Mouse (Mus musculus): ENCODE data around the gene Icos. TPM values are rescaled to one million over a fixed set of nuclear protein-coding genes. Genes with fewer than 3 reads are reported as not detected.

The Icos gene
- polyA plus RNA-seq, 1 experiment, result not detected

DNA sequence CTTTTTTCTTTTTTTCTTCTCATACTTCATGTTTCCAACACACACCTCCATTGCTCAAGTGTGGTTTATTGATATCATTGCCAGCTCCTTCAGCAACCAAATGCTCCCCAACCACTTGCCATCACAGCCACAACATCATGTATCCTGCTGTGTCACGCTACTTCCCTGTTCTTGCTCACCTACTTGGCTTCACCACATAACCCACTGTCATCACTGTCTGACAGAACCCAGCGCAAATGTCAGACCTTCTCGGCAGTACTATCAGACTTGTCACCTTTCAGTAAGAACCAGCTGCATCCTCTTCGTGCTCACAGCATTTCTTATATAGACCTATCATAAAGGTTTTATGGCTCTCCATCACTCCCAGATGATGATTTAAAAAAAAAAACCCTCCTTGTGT lies 61.6 kb downstream of the Icos start:
- TF ChIP-seq POLR2A (IDR thresholded peaks at IDR 0.05; ENCODE audit: insufficient read depth, low read depth, low read length), result no peak
- no peak for TF ChIP-seq CTCF (IDR thresholded peaks at IDR 0.05; ENCODE audit: insufficient read depth, low read depth, low read length)
- 97% methylated on average over 4 of the region's 4 CpGs for WGBS

DNA sequence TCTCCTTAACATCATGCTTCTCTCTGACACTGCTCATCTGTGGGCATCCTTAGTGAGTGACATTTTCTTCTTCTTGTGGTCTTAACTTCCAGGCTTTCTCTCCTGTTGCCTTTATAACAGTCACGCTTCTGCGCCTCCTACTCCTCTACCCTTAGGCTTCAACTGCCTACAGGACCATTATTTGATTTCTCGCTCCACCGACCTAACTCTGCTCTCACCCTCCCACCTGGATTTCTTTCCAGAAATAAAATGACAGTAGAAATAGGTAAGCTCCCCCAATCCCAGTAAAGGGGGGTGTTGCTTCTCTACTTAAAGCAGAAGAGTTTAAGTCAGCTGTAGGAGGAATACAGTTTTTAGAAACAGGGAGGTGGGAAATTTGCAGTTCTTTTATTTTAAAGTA lies 62.7 kb downstream of the Icos start:
- 79% methylated on average over 4 of the region's 4 CpGs for WGBS
- H3K27ac ChIP-seq (ENCODE audit: insufficient read depth, low read depth, low read length), result no peak overlapping the region

More for the DNA sequence above, 61.6 kb downstream of the Icos start:
- no peaks in the 10 kb centered on the region for H3K4me1 ChIP-seq (ENCODE audit: control insufficient read depth, insufficient read depth, low read length)
- H3K27ac ChIP-seq (ENCODE audit: insufficient read depth, low read depth, low read length), result no peak overlapping the region
- H3K4me3 ChIP-seq (ENCODE audit: insufficient read depth, low read depth, low read length), result no peak overlapping the region

DNA sequence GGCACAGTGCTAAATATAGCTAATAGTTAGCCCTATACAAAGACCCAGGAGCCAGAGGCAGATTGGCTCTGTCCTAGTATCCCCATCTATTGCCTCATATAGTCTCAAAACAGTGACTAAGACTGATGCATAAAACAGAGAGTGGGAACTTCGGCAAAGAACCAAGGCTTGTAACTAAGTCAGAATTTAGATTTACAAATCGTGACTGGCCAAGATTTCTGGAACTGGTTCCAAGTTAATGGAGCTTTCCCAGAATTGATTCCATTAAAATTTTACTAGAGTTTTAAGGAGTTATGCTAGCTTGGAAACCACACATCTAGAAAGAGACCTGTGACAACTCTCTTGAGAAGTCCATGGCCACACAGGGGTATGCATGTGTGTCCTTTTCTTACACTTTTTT lies 65.1 kb downstream of the Icos start:
- no peak overlapping the region for H3K27ac ChIP-seq (ENCODE audit: insufficient read depth, low read depth, low read length)
- H3K4me3 ChIP-seq (ENCODE audit: insufficient read depth, low read depth, low read length), result no peak overlapping the region
- TF ChIP-seq CTCF (IDR thresholded peaks at IDR 0.05; ENCODE audit: insufficient read depth, low read depth, low read length) (no peak), POLR2A (IDR thresholded peaks at IDR 0.05; ENCODE audit: insufficient read depth, low read depth, low read length) (no peak)
- H3K4me1 ChIP-seq (ENCODE audit: control insufficient read depth, insufficient read depth, low read length), result no peaks in the 10 kb centered on the region
- 59% methylated on average over 2 of the region's 2 CpGs for WGBS

More for the DNA sequence above, 62.7 kb downstream of the Icos start:
- no peak overlapping the region for H3K4me3 ChIP-seq (ENCODE audit: insufficient read depth, low read depth, low read length)
- no peak for TF ChIP-seq POLR2A (IDR thresholded peaks at IDR 0.05; ENCODE audit: insufficient read depth, low read depth, low read length)
- TF ChIP-seq CTCF (IDR thresholded peaks at IDR 0.05; ENCODE audit: insufficient read depth, low read depth, low read length), result no peak
- H3K4me1 ChIP-seq (ENCODE audit: control insufficient read depth, insufficient read depth, low read length), result no peaks in the 10 kb centered on the region

- no peak for TF ChIP-seq POLR2A (IDR thresholded peaks at IDR 0.05; ENCODE audit: insufficient read depth, low read depth, low read length)
- no peak for TF ChIP-seq CTCF (IDR thresholded peaks at IDR 0.05; ENCODE audit: insufficient read depth, low read depth, low read length)
- Histone ChIP-seq H3K4me1 (ENCODE audit: control insufficient read depth, insufficient read depth, low read length) (no peaks in the 10 kb centered on the region), H3K4me3 (ENCODE audit: insufficient read depth, low read depth, low read length) (no peak overlapping the region), H3K27ac (ENCODE audit: insufficient read depth, low read depth, low read length) (no peak overlapping the region)
- WGBS, result 89% methylated on average over 3 of the region's 3 CpGs
These were observed 68.5 kb downstream of the Icos start for GRCm38 (mm10) chr1:61046055-61046705.

DNA sequence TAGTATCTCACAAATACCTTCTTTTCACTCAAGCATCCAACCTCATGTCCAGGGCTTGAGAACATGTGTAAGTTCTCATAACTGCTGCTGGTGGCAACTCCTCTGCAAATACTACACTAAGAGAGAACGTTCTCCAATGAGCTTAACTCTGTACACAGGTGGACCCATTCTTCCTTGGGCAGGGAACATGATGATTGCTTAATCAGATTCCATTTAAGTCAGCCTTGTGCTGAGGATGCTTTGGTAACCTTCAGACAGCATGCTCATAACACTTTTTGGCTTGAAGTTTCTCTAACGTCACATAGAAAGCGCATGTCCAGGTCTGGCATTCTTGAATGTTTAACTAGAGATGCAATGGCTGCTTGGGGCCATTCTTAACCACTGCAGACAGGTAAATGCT lies 69.6 kb downstream of the Icos start:
- Histone ChIP-seq H3K4me3 (ENCODE audit: insufficient read depth, low read depth, low read length) (no peak overlapping the region), H3K4me1 (ENCODE audit: control insufficient read depth, insufficient read depth, low read length) (no peaks in the 10 kb centered on the region), H3K27ac (ENCODE audit: insufficient read depth, low read depth, low read length) (no peak overlapping the region)
- no peak for TF ChIP-seq POLR2A (IDR thresholded peaks at IDR 0.05; ENCODE audit: insufficient read depth, low read depth, low read length)
- WGBS, result 97% methylated on average over 3 of the region's 3 CpGs

Other genes with a start within 250 kb of the Icos start
- not detected in 2 replicates for gene Ctla4, start 90.9 kb upstream of the Icos start, polyA plus RNA-seq (2012; ENCODE audit: insufficient read depth, insufficient read length, low replicate concordance, missing spikeins)

Data from olfactory bulb, adult 2 months (tissue).